Mouse (Mus musculus) gastrocnemius, adult 2 months (tissue): ENCODE measurements around the gene Tmem176a. TPM values are rescaled to one million over a fixed set of nuclear protein-coding genes. Genes with fewer than 3 reads are reported as not detected.

Experiments
- DNase-seq: peaks from one replicate; pipeline ENCODE4 v3.0.0; 2022
- H3K27ac ChIP-seq: fragments of 200-600 bp; 2 replicates; pipeline ENCODE4 v1.8.1; 2022; ENCODE audit warnings: mild to moderate bottlenecking
- H3K4me3 ChIP-seq: fragments of 200-600 bp; 2 replicates; pipeline ENCODE4 v1.8.1; 2022; ENCODE audit warnings: mild to moderate bottlenecking, moderate library complexity
- CTCF ChIP-seq: fragments of 200-600 bp; IDR thresholded peaks from 2 replicates; pipeline ENCODE4 v1.8.1; 2022; ENCODE audit warnings: antibody characterized with exemption, mild to moderate bottlenecking, moderate library complexity
- intact Hi-C: fragments of 180-260 bp; cut with DNase I; formaldehyde crosslinking; loops from one replicate; pipeline ENCODE4 v1.15.1; 2025
- total RNA-seq, 2 experiments: library from RNA; stranded (reverse); gene quantifications; 2 replicates each; pipeline ENCODE4 v1.2.3; 2021

The Tmem176a gene
- total RNA-seq, 2 experiments from 2014 or later, result 3.4 to 5.3 TPM

GRCm38 (mm10) chr6:48830241-48830640 lies 10.5 kb upstream of the Tmem176a start:
- no peak overlapping the region for H3K4me3 ChIP-seq
- intact Hi-C loops, result no loop called here
- no peak for TF ChIP-seq CTCF
- DNase-seq, result no peak
- H3K27ac ChIP-seq, result 0 out of 2 replicates have a peak overlapping the region, but pooled peaks have one; percentile 8

GRCm38 (mm10) chr6:48831141-48831540 lies 9.6 kb upstream of the Tmem176a start:
- H3K27ac ChIP-seq, result no peak overlapping the region
- TF ChIP-seq CTCF, result no peak
- intact Hi-C loops, result no loop called here
- no peak for DNase-seq
- H3K4me3 ChIP-seq, result no peak overlapping the region

- DNase-seq, result no peak
- no peak for TF ChIP-seq CTCF
- no peak overlapping the region for H3K27ac ChIP-seq
- intact Hi-C loops, result no loop called here
- no peak overlapping the region for H3K4me3 ChIP-seq
Measured at GRCm38 (mm10) chr6:48832426-48832825, 8.3 kb upstream of the Tmem176a start.

- Histone ChIP-seq H3K4me3 (no peak overlapping the region), H3K27ac (no peak overlapping the region)
- no peak for DNase-seq
- TF ChIP-seq CTCF, result no peak
- intact Hi-C loops, result no loop called here
Measured at GRCm38 (mm10) chr6:48833515-48833914, 7.2 kb upstream of the Tmem176a start.

GRCm38 (mm10) chr6:48835241-48835640 lies 5.5 kb upstream of the Tmem176a start:
- no peak overlapping the region for H3K4me3 ChIP-seq
- H3K27ac ChIP-seq, result no peak overlapping the region
- no peak for DNase-seq
- TF ChIP-seq CTCF, result no peak
- intact Hi-C loops, result no loop called here

- Histone ChIP-seq H3K4me3 (no peak overlapping the region), H3K27ac (no peak overlapping the region)
- TF ChIP-seq CTCF, result no peak
- intact Hi-C loops, result no loop called here
- no peak for DNase-seq
Measured at GRCm38 (mm10) chr6:48836146-48836545, 4.6 kb upstream of the Tmem176a start.

- intact Hi-C loops, result no loop called here
- DNase-seq, result no peak
- Histone ChIP-seq H3K4me3 (no peak overlapping the region), H3K27ac (no peak overlapping the region)
- no peak for TF ChIP-seq CTCF
Measured at GRCm38 (mm10) chr6:48837516-48837915, 3.2 kb upstream of the Tmem176a start.

GRCm38 (mm10) chr6:48838321-48839080 lies 2.2 kb upstream of the Tmem176a start:
- H3K27ac ChIP-seq, result no peak overlapping the region
- intact Hi-C loops, result no loop called here
- H3K4me3 ChIP-seq, result 0 out of 2 replicates have a peak overlapping the region, but pooled peaks have one; percentile 5
- no peak for DNase-seq
- no peak for TF ChIP-seq CTCF

- Histone ChIP-seq H3K27ac (peak within 1 kb of the TSS; percentile 78), H3K4me3 (peak within 1 kb of the TSS; percentile 71)
- intact Hi-C loops, result no loop called here
- no peak for TF ChIP-seq CTCF
- peak; percentile 90 for DNase-seq
Measured at GRCm38 (mm10) chr6:48840973-48841625, 380 bp downstream of the Tmem176a start, which contains the start of gene Tmem176b. Tmem176b (minus strand) TSS chr6:48841496.

GRCm38 (mm10) chr6:48842111-48842842 lies 1.6 kb downstream of the Tmem176a start:
- intact Hi-C loops, result no loop called here
- TF ChIP-seq CTCF, result peak; percentile 27; the same call in 1 of the 2 replicates
- peak; percentile 40 for DNase-seq
- Histone ChIP-seq H3K27ac (peak overlapping the region; percentile 78), H3K4me3 (peak overlapping the region; percentile 71)

GRCm38 (mm10) chr6:48845086-48845485 lies 4.4 kb downstream of the Tmem176a start:
- H3K4me3 ChIP-seq, result no peak overlapping the region
- no peak for DNase-seq
- intact Hi-C loops, result no loop called here
- no peak for TF ChIP-seq CTCF
- H3K27ac ChIP-seq, result no peak overlapping the region

- DNase-seq, result peak; percentile 46
- no peak for TF ChIP-seq CTCF
- H3K27ac ChIP-seq, result peak overlapping the region; percentile 83
- H3K4me3 ChIP-seq, result peak overlapping the region; percentile 71
- intact Hi-C loops, result no loop called here
Measured at GRCm38 (mm10) chr6:48851820-48852491, 11.2 kb downstream of the Tmem176a start.
